Mouse (Mus musculus): ENCODE measurements around the gene Vgll4. TPM values are rescaled to one million over a fixed set of nuclear protein-coding genes. Genes with fewer than 3 reads are reported as not detected.
A peak's percentile ranks its signal among the peaks of the same experiment; 100 is the strongest.

Vgll4 gene
- total and polyA plus RNA-seq, 2 experiments, result 24.3 to 44.5 TPM

- no peak for DNase-seq (ENCODE audit: extremely low read depth, low read depth, low spot score)
- H3K9ac ChIP-seq (ENCODE audit: low read depth, low read length), result no peak overlapping the region
- H3K79me2 ChIP-seq (ENCODE audit: control insufficient read depth, insufficient read depth, low read length), result no peaks in the 10 kb centered on the region
- H3K27ac ChIP-seq (replicated peaks; ENCODE audit: insufficient read depth, low read depth, low read length), result peak overlapping the region; percentile 23; the same call in 1 of the 2 replicates
- peaks cover 9% of the 10 kb centered on the region; the same call in 1 of the 2 replicates for H3K4me1 ChIP-seq (ENCODE audit: control insufficient read depth, insufficient read depth, low read length)
- H3K27me3 ChIP-seq (ENCODE audit: control insufficient read depth, insufficient read depth, low read length), result no peaks in the 10 kb centered on the region
- WGBS, result 84% methylated on average over 9 of the region's 9 CpGs
- TF ChIP-seq CTCF (IDR thresholded peaks at IDR 0.05; ENCODE audit: low read depth, low read length) (no peak), POLR2A (IDR thresholded peaks at IDR 0.05; ENCODE audit: extremely low read depth, insufficient read depth, low read length) (no peak)
- no peak overlapping the region for H3K4me3 ChIP-seq (ENCODE audit: insufficient read depth, low read depth, low read length)
- H3K36me3 ChIP-seq (ENCODE audit: control insufficient read depth, insufficient read depth, low read length), result no peaks in the 10 kb centered on the region
Observed at GRCm38 (mm10) chr6:114833058-114833685, 136.6 kb downstream of the Vgll4 start.

GRCm38 (mm10) chr6:114831807-114832206 lies 138.0 kb downstream of the Vgll4 start:
- H3K36me3 ChIP-seq (ENCODE audit: control insufficient read depth, insufficient read depth, low read length), result no peaks in the 10 kb centered on the region
- no peak overlapping the region for H3K9ac ChIP-seq (ENCODE audit: low read depth, low read length)
- TF ChIP-seq POLR2A (IDR thresholded peaks at IDR 0.05; ENCODE audit: extremely low read depth, insufficient read depth, low read length), result no peak
- TF ChIP-seq CTCF (IDR thresholded peaks at IDR 0.05; ENCODE audit: low read depth, low read length), result no peak
- peaks cover 9% of the 10 kb centered on the region; the same call in 1 of the 2 replicates for H3K4me1 ChIP-seq (ENCODE audit: control insufficient read depth, insufficient read depth, low read length)
- no peaks in the 10 kb centered on the region for H3K27me3 ChIP-seq (ENCODE audit: control insufficient read depth, insufficient read depth, low read length)
- H3K27ac ChIP-seq (replicated peaks; ENCODE audit: insufficient read depth, low read depth, low read length), result no peak overlapping the region
- H3K79me2 ChIP-seq (ENCODE audit: control insufficient read depth, insufficient read depth, low read length), result no peaks in the 10 kb centered on the region
- no peak for DNase-seq (ENCODE audit: extremely low read depth, low read depth, low spot score)
- 91% methylated on average over 3 of the region's 3 CpGs for WGBS
- H3K4me3 ChIP-seq (ENCODE audit: insufficient read depth, low read depth, low read length), result no peak overlapping the region

GRCm38 (mm10) chr6:114829660-114830438 lies 139.9 kb downstream of the Vgll4 start:
- H3K27ac ChIP-seq (replicated peaks; ENCODE audit: insufficient read depth, low read depth, low read length), result no peak overlapping the region
- no peaks in the 10 kb centered on the region for H3K27me3 ChIP-seq (ENCODE audit: control insufficient read depth, insufficient read depth, low read length)
- H3K4me1 ChIP-seq (ENCODE audit: control insufficient read depth, insufficient read depth, low read length), result peaks cover 9% of the 10 kb centered on the region; the same call in 1 of the 2 replicates
- TF ChIP-seq CTCF (IDR thresholded peaks at IDR 0.05; ENCODE audit: low read depth, low read length), result no peak
- H3K4me3 ChIP-seq (ENCODE audit: insufficient read depth, low read depth, low read length), result no peak overlapping the region
- DNase-seq (ENCODE audit: extremely low read depth, low read depth, low spot score), result peak; percentile 20
- no peaks in the 10 kb centered on the region for H3K36me3 ChIP-seq (ENCODE audit: control insufficient read depth, insufficient read depth, low read length)
- no peak overlapping the region for H3K9ac ChIP-seq (ENCODE audit: low read depth, low read length)
- 73% methylated on average over 9 of the region's 9 CpGs for WGBS
- H3K79me2 ChIP-seq (ENCODE audit: control insufficient read depth, insufficient read depth, low read length), result no peaks in the 10 kb centered on the region

GRCm38 (mm10) chr6:114826889-114827288 lies 142.9 kb downstream of the Vgll4 start:
- Histone ChIP-seq H3K27me3 (ENCODE audit: control insufficient read depth, insufficient read depth, low read length) (no peaks in the 10 kb centered on the region), H3K36me3 (ENCODE audit: control insufficient read depth, insufficient read depth, low read length) (no peaks in the 10 kb centered on the region), H3K27ac (replicated peaks; ENCODE audit: insufficient read depth, low read depth, low read length) (no peak overlapping the region), H3K79me2 (ENCODE audit: control insufficient read depth, insufficient read depth, low read length) (no peaks in the 10 kb centered on the region), H3K4me1 (ENCODE audit: control insufficient read depth, insufficient read depth, low read length) (no peaks in the 10 kb centered on the region), H3K9ac (ENCODE audit: low read depth, low read length) (no peak overlapping the region), H3K4me3 (ENCODE audit: insufficient read depth, low read depth, low read length) (no peak overlapping the region)
- TF ChIP-seq CTCF (IDR thresholded peaks at IDR 0.05; ENCODE audit: low read depth, low read length) (no peak), POLR2A (IDR thresholded peaks at IDR 0.05; ENCODE audit: extremely low read depth, insufficient read depth, low read length) (no peak)
- WGBS, result 93% methylated on average over 2 of the region's 2 CpGs
- no peak for DNase-seq (ENCODE audit: extremely low read depth, low read depth, low spot score)

GRCm38 (mm10) chr6:114821646-114822045 lies 148.1 kb downstream of the Vgll4 start:
- Histone ChIP-seq H3K27ac (replicated peaks; ENCODE audit: insufficient read depth, low read depth, low read length) (no peak overlapping the region), H3K4me3 (ENCODE audit: insufficient read depth, low read depth, low read length) (no peak overlapping the region), H3K9ac (ENCODE audit: low read depth, low read length) (no peak overlapping the region), H3K27me3 (ENCODE audit: control insufficient read depth, insufficient read depth, low read length) (no peaks in the 10 kb centered on the region), H3K36me3 (ENCODE audit: control insufficient read depth, insufficient read depth, low read length) (no peaks in the 10 kb centered on the region), H3K79me2 (ENCODE audit: control insufficient read depth, insufficient read depth, low read length) (no peaks in the 10 kb centered on the region), H3K4me1 (ENCODE audit: control insufficient read depth, insufficient read depth, low read length) (no peaks in the 10 kb centered on the region; the same call in 1 of the 2 replicates)
- TF ChIP-seq POLR2A (IDR thresholded peaks at IDR 0.05; ENCODE audit: extremely low read depth, insufficient read depth, low read length), result no peak
- no peak for TF ChIP-seq CTCF (IDR thresholded peaks at IDR 0.05; ENCODE audit: low read depth, low read length)
- DNase-seq (ENCODE audit: extremely low read depth, low read depth, low spot score), result no peak
- 96% methylated on average over 7 of the region's 7 CpGs for WGBS

Measured in liver, adult 2 months (tissue).